Mouse (Mus musculus) hindbrain, embryonic 14.5 days (tissue): ENCODE measurements at regions not wholly inside any gene's neighbourhood (a gene's known extent, or its start where the extent isn't known, plus 50 kb on each side); places are given as distances from the start of the nearest gene placed in this dataset.
"Not testable (repeated sequence)": the region's sequence is repeated elsewhere in the genome, so short reads cannot be mapped to it uniquely, and the experiment has no call there.

Experiments
- ATAC-seq: fragments of 200-750 bp; cut with Nextera tagmentation; 2 replicates; pipeline ENCODE4 v1.8.0; 2017; ENCODE audit warnings: moderate number of reproducible peaks, mild to moderate bottlenecking, moderate TSS enrichment, moderate library complexity; ENCODE audit not compliant: low FRiP score
- DNase-seq: peaks from one replicate; pipeline ENCODE4 v3.0.0-alpha.2; 2015; ENCODE audit warnings: low spot score
- H3K27ac ChIP-seq: fragments of 300-500 bp; sonication (generic); 2 replicates; pipeline ENCODE4 v1.5.1; 2014; ENCODE audit warnings: mild to moderate bottlenecking, moderate library complexity
- H3K27me3 ChIP-seq: fragments of 300-500 bp; sonication (generic); 2 replicates; pipeline ENCODE4 v1.6.1; 2014; ENCODE audit warnings: mild to moderate bottlenecking, low read length, mixed read lengths; ENCODE audit not compliant: control insufficient read depth, insufficient read depth
- H3K36me3 ChIP-seq: fragments of 300-500 bp; sonication (generic); replicated peaks from 2 replicates; pipeline ENCODE4 v1.6.1; 2014; ENCODE audit not compliant: control insufficient read depth, insufficient read depth
- H3K4me1 ChIP-seq: fragments of 300-500 bp; sonication (generic); replicated peaks from 2 replicates; pipeline ENCODE4 v1.6.1; 2014; ENCODE audit warnings: antibody characterized with exemption, low read length, mixed read lengths; ENCODE audit not compliant: control insufficient read depth, insufficient read depth
- H3K4me2 ChIP-seq: fragments of 300-500 bp; sonication (generic); replicated peaks from 2 replicates; pipeline ENCODE4 v1.6.1; 2014; ENCODE audit warnings: mild to moderate bottlenecking, moderate library complexity
- H3K4me3 ChIP-seq: fragments of 300-500 bp; sonication (generic); replicated peaks from 2 replicates; pipeline ENCODE4 v1.5.1; 2014; ENCODE audit warnings: mild to moderate bottlenecking, low read length
- H3K9ac ChIP-seq: fragments of 300-500 bp; sonication (generic); 2 replicates; pipeline ENCODE4 v1.6.1; 2014
- H3K9me3 ChIP-seq: fragments of 300-500 bp; sonication (generic); 2 replicates; pipeline ENCODE4 v1.6.1; 2016; ENCODE audit warnings: low read length; ENCODE audit not compliant: control insufficient read depth
- WGBS: fragments of 180-500 bp; shearing (Covaris S2); extraction: QIAGEN DNeasy Blood & Tissue Kit; methylation state at CpG from one replicate; pipeline ENCODE4 v1.1.7; 2014; 5-methylcytosine and 5-hydroxymethylcytosine counted together

GRCm38 (mm10) chr11:22573166-22573565 is 61.3 kb downstream of the Tmem17 start:
- Histone ChIP-seq H3K9ac (no peak overlapping the region), H3K36me3 (no peaks in the 10 kb centered on the region), H3K4me2 (no peak overlapping the region), H3K4me1 (no peaks in the 10 kb centered on the region), H3K9me3 (no peaks in the 10 kb centered on the region), H3K27ac (no peak overlapping the region), H3K4me3 (no peak overlapping the region), H3K27me3 (no peaks in the 10 kb centered on the region)
- no peak for DNase-seq
- no peak for ATAC-seq
- WGBS = 79% methylated on average over 2 of the region's 2 CpGs

- Histone ChIP-seq H3K36me3 (no peaks in the 10 kb centered on the region), H3K4me3 (no peak overlapping the region), H3K9ac (no peak overlapping the region), H3K27me3 (no peaks in the 10 kb centered on the region), H3K4me1 (no peaks in the 10 kb centered on the region), H3K9me3 (no peaks in the 10 kb centered on the region), H3K27ac (no peak overlapping the region), H3K4me2 (no peak overlapping the region)
- no peak for ATAC-seq
- DNase-seq = no peak
- WGBS = 85% methylated on average over 3 of the region's 3 CpGs
Observed at GRCm38 (mm10) chr11:22573802-22574201, 61.9 kb downstream of the Tmem17 start.

- Histone ChIP-seq H3K27me3 (no peaks in the 10 kb centered on the region), H3K4me3 (no peak overlapping the region), H3K4me2 (no peak overlapping the region), H3K36me3 (no peaks in the 10 kb centered on the region), H3K9ac (no peak overlapping the region), H3K9me3 (no peaks in the 10 kb centered on the region), H3K4me1 (no peaks in the 10 kb centered on the region), H3K27ac (no peak overlapping the region)
- no peak for DNase-seq
- no peak for ATAC-seq
- WGBS = 98% methylated on average over 2 of the region's 2 CpGs
Observed at GRCm38 (mm10) chr11:22574506-22574905, 62.6 kb downstream of the Tmem17 start.

- no peak overlapping the region for H3K4me3 ChIP-seq
- peak overlapping the region; percentile 45 for H3K4me2 ChIP-seq
- no peaks in the 10 kb centered on the region for H3K36me3 ChIP-seq
- H3K27me3 ChIP-seq = no peaks in the 10 kb centered on the region
- H3K9ac ChIP-seq = peak overlapping the region; percentile 39; the same call in 1 of the 2 replicates
- H3K9me3 ChIP-seq = no peaks in the 10 kb centered on the region
- H3K27ac ChIP-seq = peak overlapping the region; percentile 76
- H3K4me1 ChIP-seq = peaks cover 15% of the 10 kb centered on the region
- DNase-seq = peak; percentile 46
- no peak; the same call in 1 of the 2 replicates for ATAC-seq
- 6% methylated on average over 5 of the region's 5 CpGs for WGBS
Observed at GRCm38 (mm10) chr11:22584100-22584487, 72.2 kb downstream of the Tmem17 start.

GRCm38 (mm10) chr11:22584488-22585158 is 72.7 kb downstream of the Tmem17 start:
- peaks cover 15% of the 10 kb centered on the region for H3K4me1 ChIP-seq
- peak; percentile 63 for DNase-seq
- WGBS = 3% methylated on average over 14 of the region's 14 CpGs

GRCm38 (mm10) chr11:22587691-22588241 is 75.9 kb downstream of the Tmem17 start:
- Histone ChIP-seq H3K9me3 (no peaks in the 10 kb centered on the region), H3K27ac (peak overlapping the region; percentile 84), H3K9ac (no peak overlapping the region), H3K4me2 (no peak overlapping the region), H3K36me3 (no peaks in the 10 kb centered on the region), H3K4me3 (no peak overlapping the region), H3K4me1 (peaks cover 15% of the 10 kb centered on the region), H3K27me3 (no peaks in the 10 kb centered on the region)
- ATAC-seq = peak; percentile 56; the same call in 1 of the 2 replicates
- 36% methylated on average over 7 of the region's 7 CpGs for WGBS
- DNase-seq = peak; percentile 61

More at GRCm38 (mm10) chr11:22584488-22585158, 72.7 kb downstream of the Tmem17 start:
- peak overlapping the region; percentile 76 for H3K27ac ChIP-seq
- H3K9ac ChIP-seq = peak overlapping the region; percentile 41
- no peaks in the 10 kb centered on the region for H3K36me3 ChIP-seq
- peak overlapping the region; percentile 45 for H3K4me2 ChIP-seq
- no peaks in the 10 kb centered on the region for H3K9me3 ChIP-seq
- peak; percentile 85 for ATAC-seq
- 0 out of 2 replicates have a peak overlapping the region, but pooled peaks have one; percentile 8 for H3K4me3 ChIP-seq
- no peaks in the 10 kb centered on the region for H3K27me3 ChIP-seq

- Histone ChIP-seq H3K27me3 (no peaks in the 10 kb centered on the region), H3K9me3 (no peaks in the 10 kb centered on the region), H3K27ac (peak overlapping the region; percentile 84), H3K9ac (no peak overlapping the region), H3K36me3 (no peaks in the 10 kb centered on the region), H3K4me1 (peaks cover 15% of the 10 kb centered on the region), H3K4me3 (no peak overlapping the region), H3K4me2 (no peak overlapping the region)
- ATAC-seq (no peak; the same call in 1 of the 2 replicates), DNase-seq (no peak)
- WGBS = 38% methylated on average over 2 of the region's 2 CpGs
Observed at GRCm38 (mm10) chr11:22588546-22588945, 76.7 kb downstream of the Tmem17 start.

GRCm38 (mm10) chr11:22589901-22590300 is 78.0 kb downstream of the Tmem17 start:
- Histone ChIP-seq H3K36me3 (no peaks in the 10 kb centered on the region), H3K27me3 (no peaks in the 10 kb centered on the region), H3K9ac (no peak overlapping the region), H3K4me1 (peaks cover 3% of the 10 kb centered on the region; the same call in 1 of the 2 replicates), H3K27ac (no peak overlapping the region), H3K4me2 (no peak overlapping the region), H3K4me3 (no peak overlapping the region), H3K9me3 (no peaks in the 10 kb centered on the region)
- no peak for DNase-seq
- ATAC-seq = no peak
- 62% methylated on average over 2 of the region's 2 CpGs for WGBS

- WGBS = 93% methylated on average over 14 of the region's 14 CpGs
- not testable (repeated sequence) for H3K4me2 ChIP-seq, H3K9me3 ChIP-seq, H3K4me3 ChIP-seq, DNase-seq, H3K27me3 ChIP-seq, H3K9ac ChIP-seq, ATAC-seq, H3K36me3 ChIP-seq, H3K4me1 ChIP-seq, H3K27ac ChIP-seq
Observed at GRCm38 (mm10) chr11:22591050-22591449, 79.2 kb downstream of the Tmem17 start.
